Mouse (Mus musculus): ENCODE results near the gene Gm5934. TPM values are rescaled to one million over a fixed set of nuclear protein-coding genes. Genes with fewer than 3 reads are reported as not detected.

The Gm5934 gene
- polyA plus RNA-seq (2012; rRNA removed) = not detected in 2 replicates

DNA sequence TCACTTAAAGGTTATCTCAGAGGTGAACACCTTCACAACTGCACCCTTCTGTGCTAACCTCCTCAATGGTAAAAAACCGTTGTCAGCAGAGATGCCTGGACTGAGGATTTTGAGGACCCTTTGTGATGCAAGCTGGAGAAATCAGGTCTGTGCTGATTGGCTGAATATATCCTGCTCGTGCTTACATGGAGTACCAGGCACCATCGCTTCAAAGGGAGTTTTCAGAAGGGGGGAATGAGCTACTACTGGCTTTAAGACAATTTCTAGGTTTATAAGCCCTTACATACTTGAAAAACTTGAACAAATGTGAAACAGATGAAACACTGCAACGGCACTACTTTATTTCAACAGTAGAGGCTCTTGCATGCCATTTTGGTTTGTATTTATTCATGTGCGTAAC is at the start of gene Gm5934:
Gm5934 (minus strand) TSS at position 101 of the 400 bp plus-strand sequence.

Other genes starting within 250 kb of the Gm5934 start
- not detected in 2 replicates for gene Gm4297, start 74.1 kb upstream of the Gm5934 start, polyA plus RNA-seq (2012; rRNA removed)

Data from colon, adult 2 months (tissue).